Mouse (Mus musculus) liver, adult (tissue): ENCODE results near the gene Mier1.

Experiments used
- GATA4 ChIP-seq: IDR thresholded peaks from 2 replicates; pipeline ENCODE4 v1.6.1; 2014; ENCODE audit warnings: mild to moderate bottlenecking, low read length; ENCODE audit not compliant: insufficient replicate concordance

Mier1 gene

GRCm38 (mm10) chr4:103123086-103123485 lies 8.9 kb downstream of the Mier1 start:
- TF ChIP-seq GATA4: no peak

- TF ChIP-seq GATA4: no peak
Measured at GRCm38 (mm10) chr4:103123606-103124005, 9.4 kb downstream of the Mier1 start.

- TF ChIP-seq GATA4: no peak
Measured at GRCm38 (mm10) chr4:103126533-103126932, 12.3 kb downstream of the Mier1 start.

GRCm38 (mm10) chr4:103136946-103137345 lies 22.8 kb downstream of the Mier1 start:
- TF ChIP-seq GATA4: no peak

GRCm38 (mm10) chr4:103146339-103146738 lies 32.1 kb downstream of the Mier1 start:
- TF ChIP-seq GATA4: no peak

GRCm38 (mm10) chr4:103151946-103152345 lies 37.8 kb downstream of the Mier1 start:
- no peak for TF ChIP-seq GATA4

- no peak for TF ChIP-seq GATA4
Measured at GRCm38 (mm10) chr4:103158781-103159180, 44.6 kb downstream of the Mier1 start.

- no peak for TF ChIP-seq GATA4
Measured at GRCm38 (mm10) chr4:103171256-103171655, 57.1 kb downstream of the Mier1 start.

GRCm38 (mm10) chr4:103173507-103173906 lies 59.3 kb downstream of the Mier1 start:
- no peak for TF ChIP-seq GATA4

GRCm38 (mm10) chr4:103174001-103174400 lies 59.8 kb downstream of the Mier1 start:
- no peak for TF ChIP-seq GATA4

GRCm38 (mm10) chr4:103177681-103178080 lies 63.5 kb downstream of the Mier1 start:
- TF ChIP-seq GATA4: no peak

- no peak for TF ChIP-seq GATA4
Measured at GRCm38 (mm10) chr4:103178635-103179318, 64.6 kb downstream of the Mier1 start.

- no peak for TF ChIP-seq GATA4
Measured at GRCm38 (mm10) chr4:103179581-103179980, 65.4 kb downstream of the Mier1 start.

- no peak for TF ChIP-seq GATA4
Measured at GRCm38 (mm10) chr4:103180300-103180888, 66.2 kb downstream of the Mier1 start.

GRCm38 (mm10) chr4:103188786-103189640 lies 74.8 kb downstream of the Mier1 start:
- TF ChIP-seq GATA4: no peak

- no peak for TF ChIP-seq GATA4
Measured at GRCm38 (mm10) chr4:103192421-103192820, 78.2 kb downstream of the Mier1 start.
